Mouse (Mus musculus): ENCODE measurements at regions not wholly inside any gene's neighbourhood (a gene's known extent, or its start where the extent isn't known, plus 50 kb on each side); places are given as distances from the start of the nearest gene placed in this dataset.
A peak's percentile ranks its signal among the peaks of the same experiment; 100 is the strongest.
"Not testable (repeated sequence)": the region's sequence is repeated elsewhere in the genome, so short reads cannot be mapped to it uniquely, and the experiment has no call there.

- DNase-seq (ENCODE audit: low spot score): no peak
Measured at GRCm38 (mm10) chr7:87096500-87096899, 100.6 kb downstream of the Vmn2r79 start.

DNA sequence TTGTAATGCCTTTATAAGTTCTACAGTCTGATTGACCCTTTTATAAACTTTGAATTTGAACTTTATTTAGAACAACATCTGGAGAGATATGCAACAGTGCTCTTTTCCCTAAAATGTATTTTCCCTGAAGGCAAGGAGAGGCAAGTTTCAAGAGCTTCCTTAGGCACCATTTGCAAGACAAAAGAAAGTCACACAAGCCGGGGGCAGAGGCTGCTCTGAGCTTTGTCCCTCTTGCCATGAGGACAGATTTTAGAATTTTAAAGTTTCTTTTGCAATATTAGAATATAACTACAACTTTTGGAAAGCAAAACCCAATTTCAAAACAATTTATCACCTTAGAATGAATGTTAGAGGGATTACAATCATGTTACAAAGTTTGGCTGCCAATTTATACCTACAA is 103.7 kb downstream of the Vmn2r79 start:
- DNase-seq (ENCODE audit: low spot score): not testable (repeated sequence)

DNA sequence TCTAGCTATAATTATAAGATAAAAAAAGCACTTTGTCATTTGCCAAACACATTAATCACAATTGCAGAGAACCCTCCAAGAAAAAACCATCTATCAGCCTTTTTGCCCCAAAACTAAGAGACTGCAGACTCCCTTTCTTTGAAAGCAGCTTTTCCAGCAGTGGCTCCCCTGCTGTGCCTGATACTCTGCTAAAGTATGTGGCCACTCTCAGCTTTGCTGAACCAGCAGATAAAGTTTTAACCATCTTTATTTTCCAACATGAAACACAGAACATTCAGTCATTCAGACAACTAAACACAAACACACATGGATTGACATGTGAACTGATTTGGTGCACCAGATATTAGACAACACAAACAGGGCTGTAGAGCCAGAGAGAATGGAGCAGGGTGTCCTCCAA is 104.5 kb downstream of the Vmn2r79 start:
- DNase-seq (ENCODE audit: low spot score): not testable (repeated sequence)

GRCm38 (mm10) chr7:87101281-87101680 is 105.4 kb downstream of the Vmn2r79 start:
- not testable (repeated sequence) for DNase-seq (ENCODE audit: low spot score)

- DNase-seq (ENCODE audit: low spot score): peak; percentile 55
Measured at GRCm38 (mm10) chr7:87110312-87110984, 114.5 kb downstream of the Vmn2r79 start.

GRCm38 (mm10) chr7:87110985-87111372 is 115.1 kb downstream of the Vmn2r79 start:
- no peak for DNase-seq (ENCODE audit: low spot score)

- DNase-seq (ENCODE audit: low spot score): peak; percentile 46
Measured at GRCm38 (mm10) chr7:87113654-87114053, 117.7 kb downstream of the Vmn2r79 start.

DNA sequence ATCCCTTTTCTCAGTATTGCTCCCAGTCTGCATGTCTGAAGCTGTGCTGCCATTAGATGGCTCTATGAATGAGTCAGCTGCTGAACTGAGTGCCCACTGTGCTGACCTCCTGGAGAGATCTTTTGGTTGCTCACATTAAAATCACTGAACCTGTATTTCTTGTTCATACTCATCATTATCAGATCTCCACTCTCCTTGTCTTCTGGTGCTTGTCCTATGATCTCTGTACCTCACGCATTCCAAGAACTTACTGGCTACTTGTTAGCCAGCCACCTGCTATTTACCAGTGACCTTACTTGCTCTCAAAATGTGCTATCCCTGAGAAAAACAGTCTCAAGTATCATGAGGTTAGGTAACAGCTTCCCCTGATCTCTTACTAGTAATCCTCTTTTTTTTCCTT is 123.4 kb upstream of the Nox4 start:
- no peak for DNase-seq (ENCODE audit: low spot score)

DNA sequence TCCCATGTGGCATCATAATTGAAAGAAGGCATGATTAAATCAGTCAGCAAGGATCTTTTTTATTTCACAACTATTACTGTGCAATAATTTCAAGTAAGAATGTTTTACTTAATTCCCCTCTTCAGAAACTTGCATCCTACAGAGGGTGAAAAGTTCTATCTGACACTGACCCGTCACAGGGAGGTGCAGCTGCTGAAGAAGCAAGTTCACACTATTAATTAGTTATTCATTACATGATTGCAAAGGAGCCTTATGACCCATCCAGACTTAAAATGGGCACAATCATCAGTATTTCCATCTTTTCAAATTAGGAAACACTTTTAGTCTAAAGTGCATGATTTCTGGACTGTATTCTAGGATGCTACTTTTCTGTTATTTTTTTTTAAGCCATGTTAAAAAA is 100.0 kb upstream of the Nox4 start:
- DNase-seq (ENCODE audit: low spot score): no peak

- no peak for DNase-seq (ENCODE audit: low spot score)
Measured at GRCm38 (mm10) chr7:87147703-87148102, 98.2 kb upstream of the Nox4 start.

- no peak for DNase-seq (ENCODE audit: low spot score)
Measured at GRCm38 (mm10) chr7:87148681-87149080, 97.2 kb upstream of the Nox4 start.

GRCm38 (mm10) chr7:87150991-87151390 is 94.9 kb upstream of the Nox4 start:
- no peak for DNase-seq (ENCODE audit: low spot score)

DNA sequence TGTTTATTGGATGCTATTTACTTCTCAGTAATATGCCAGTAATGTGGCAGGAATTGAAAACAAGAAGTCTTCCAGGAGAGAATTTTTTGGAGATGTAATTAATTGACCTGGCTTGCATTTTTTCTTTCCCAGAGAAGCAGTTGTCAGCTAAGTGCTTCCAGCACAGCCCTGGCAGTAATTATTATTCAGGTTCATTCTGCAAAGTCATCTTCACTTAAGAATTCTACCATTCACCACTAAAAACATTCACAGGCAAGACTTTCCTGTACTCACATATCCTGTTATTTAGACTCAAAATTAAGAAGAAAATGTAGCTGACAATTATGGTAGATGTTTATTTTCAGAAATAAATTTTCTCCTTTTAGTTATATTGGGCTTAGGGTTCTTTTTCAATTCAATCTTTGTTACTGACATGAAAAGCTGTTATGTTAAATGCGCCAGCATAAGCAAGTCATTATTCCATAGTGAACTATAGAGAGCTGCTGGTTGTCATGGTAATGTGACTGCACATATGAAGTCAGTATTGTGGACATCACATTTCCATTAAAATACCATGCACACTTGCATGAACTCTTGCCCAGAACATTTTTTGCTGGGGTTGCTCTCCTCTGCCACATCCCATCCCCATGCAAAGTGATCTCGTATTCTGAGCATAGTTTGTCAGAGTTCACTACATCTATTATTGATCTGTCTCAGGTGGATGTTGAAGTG is 59.3 kb upstream of the Nox4 start:
- DNase-seq (ENCODE audit: low spot score): no peak

DNA sequence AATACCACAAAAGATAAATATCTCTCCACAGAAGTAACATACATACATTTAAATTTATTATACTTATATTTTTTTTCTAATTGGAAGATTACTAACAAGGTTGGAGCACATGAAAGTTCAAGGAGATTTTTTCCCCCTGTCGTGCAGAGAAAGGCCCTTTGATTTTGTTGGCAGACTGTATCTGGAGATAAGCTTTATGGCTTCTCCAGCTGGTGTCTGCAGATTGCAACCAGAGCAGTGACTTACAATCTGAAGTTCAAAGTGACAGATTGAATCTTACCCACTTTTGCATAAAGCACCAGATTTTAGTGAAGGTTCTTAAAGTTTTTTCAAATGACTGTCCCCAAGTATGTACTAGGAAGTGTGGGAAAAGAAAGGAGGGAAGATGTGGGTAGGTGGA is 50.2 kb upstream of the Nox4 start:
- no peak for DNase-seq (ENCODE audit: low spot score)

Measured in layer of hippocampus, adult 9-10 months (tissue).